Mouse (Mus musculus): Measurements from ENCODE around the gene Ppp1r2. TPM values are rescaled to one million over a fixed set of nuclear protein-coding genes. Genes with fewer than 3 reads are reported as not detected.

The Ppp1r2 gene
- polyA plus RNA-seq, 2 experiments = 40.5 to 77.7 TPM

GRCm38 (mm10) chr16:31266692-31267091 is 8.4 kb downstream of the Ppp1r2 start:
- H3K4me3 ChIP-seq (replicated peaks; ENCODE audit: low read length) = no peak overlapping the region
- peaks cover 32% of the 10 kb centered on the region for H3K36me3 ChIP-seq (ENCODE audit: control insufficient read depth, insufficient read depth, low read length)
- no peaks in the 10 kb centered on the region for H3K9me3 ChIP-seq (ENCODE audit: control insufficient read depth, low read length)
- H3K4me1 ChIP-seq (ENCODE audit: control insufficient read depth, insufficient read depth, low read length) = no peaks in the 10 kb centered on the region
- 97% methylated on average over 2 of the region's 2 CpGs for WGBS
- H3K27me3 ChIP-seq (ENCODE audit: control insufficient read depth, insufficient read depth, low read length) = no peaks in the 10 kb centered on the region
- H3K9ac ChIP-seq (ENCODE audit: low read depth, low read length, severe bottlenecking) = no peak overlapping the region
- ATAC-seq (ENCODE audit: low FRiP score, low read depth) (no peak), DNase-seq (ENCODE audit: low spot score) (no peak)
- no peak for TF ChIP-seq POLR2A (IDR thresholded peaks at IDR 0.05; ENCODE audit: borderline replicate concordance, extremely low read depth, insufficient read depth, insufficient read length)
- H3K27ac ChIP-seq (replicated peaks; ENCODE audit: low read depth, low read length) = no peak overlapping the region
- H3K4me2 ChIP-seq (replicated peaks; ENCODE audit: low read depth, low read length, severe bottlenecking) = no peak overlapping the region

- peaks cover 66% of the 10 kb centered on the region for H3K36me3 ChIP-seq (ENCODE audit: control insufficient read depth, insufficient read depth, low read length)
- DNase-seq (ENCODE audit: low spot score) (no peak), ATAC-seq (ENCODE audit: low FRiP score, low read depth) (no peak)
- H3K9ac ChIP-seq (ENCODE audit: low read depth, low read length, severe bottlenecking) = no peak overlapping the region
- H3K9me3 ChIP-seq (ENCODE audit: control insufficient read depth, low read length) = no peaks in the 10 kb centered on the region
- no peak overlapping the region for H3K27ac ChIP-seq (replicated peaks; ENCODE audit: low read depth, low read length)
- H3K4me1 ChIP-seq (ENCODE audit: control insufficient read depth, insufficient read depth, low read length) = no peaks in the 10 kb centered on the region
- no peak for TF ChIP-seq POLR2A (IDR thresholded peaks at IDR 0.05; ENCODE audit: borderline replicate concordance, extremely low read depth, insufficient read depth, insufficient read length)
- no peaks in the 10 kb centered on the region for H3K27me3 ChIP-seq (ENCODE audit: control insufficient read depth, insufficient read depth, low read length)
- WGBS = 91% methylated on average over 2 of the region's 2 CpGs
- no peak overlapping the region for H3K4me2 ChIP-seq (replicated peaks; ENCODE audit: low read depth, low read length, severe bottlenecking)
- H3K4me3 ChIP-seq (replicated peaks; ENCODE audit: low read length) = no peak overlapping the region
Measured at GRCm38 (mm10) chr16:31256151-31256550, 18.9 kb downstream of the Ppp1r2 start.

- H3K9ac ChIP-seq (ENCODE audit: low read depth, low read length, severe bottlenecking) = no peak overlapping the region
- TF ChIP-seq POLR2A (IDR thresholded peaks at IDR 0.05; ENCODE audit: borderline replicate concordance, extremely low read depth, insufficient read depth, insufficient read length) = no peak
- H3K4me1 ChIP-seq (ENCODE audit: control insufficient read depth, insufficient read depth, low read length) = no peaks in the 10 kb centered on the region
- no peak for ATAC-seq (ENCODE audit: low FRiP score, low read depth)
- H3K36me3 ChIP-seq (ENCODE audit: control insufficient read depth, insufficient read depth, low read length) = peaks cover 62% of the 10 kb centered on the region
- H3K4me2 ChIP-seq (replicated peaks; ENCODE audit: low read depth, low read length, severe bottlenecking) = no peak overlapping the region
- H3K27ac ChIP-seq (replicated peaks; ENCODE audit: low read depth, low read length) = no peak overlapping the region
- no peak overlapping the region for H3K4me3 ChIP-seq (replicated peaks; ENCODE audit: low read length)
- no peak for DNase-seq (ENCODE audit: low spot score)
- H3K9me3 ChIP-seq (ENCODE audit: control insufficient read depth, low read length) = no peaks in the 10 kb centered on the region
- no peaks in the 10 kb centered on the region for H3K27me3 ChIP-seq (ENCODE audit: control insufficient read depth, insufficient read depth, low read length)
- WGBS = 90% methylated on average over 3 of the region's 3 CpGs
Measured at GRCm38 (mm10) chr16:31255685-31256084, 19.4 kb downstream of the Ppp1r2 start.

- Histone ChIP-seq H3K4me2 (replicated peaks; ENCODE audit: low read depth, low read length, severe bottlenecking) (no peak overlapping the region), H3K4me1 (ENCODE audit: control insufficient read depth, insufficient read depth, low read length) (no peaks in the 10 kb centered on the region), H3K27ac (replicated peaks; ENCODE audit: low read depth, low read length) (no peak overlapping the region), H3K27me3 (ENCODE audit: control insufficient read depth, insufficient read depth, low read length) (no peaks in the 10 kb centered on the region), H3K9ac (ENCODE audit: low read depth, low read length, severe bottlenecking) (no peak overlapping the region), H3K36me3 (ENCODE audit: control insufficient read depth, insufficient read depth, low read length) (peaks cover 11% of the 10 kb centered on the region; the same call in 1 of the 2 replicates), H3K9me3 (ENCODE audit: control insufficient read depth, low read length) (no peaks in the 10 kb centered on the region), H3K4me3 (replicated peaks; ENCODE audit: low read length) (no peak overlapping the region)
- no peak for TF ChIP-seq POLR2A (IDR thresholded peaks at IDR 0.05; ENCODE audit: borderline replicate concordance, extremely low read depth, insufficient read depth, insufficient read length)
- ATAC-seq (ENCODE audit: low FRiP score, low read depth) = no peak
- no peak for DNase-seq (ENCODE audit: low spot score)
- 92% methylated on average over 3 of the region's 3 CpGs for WGBS
Measured at GRCm38 (mm10) chr16:31249401-31249800, 25.7 kb downstream of the Ppp1r2 start.

- Histone ChIP-seq H3K4me3 (replicated peaks; ENCODE audit: low read length) (no peak overlapping the region), H3K9me3 (ENCODE audit: control insufficient read depth, low read length) (no peaks in the 10 kb centered on the region), H3K4me2 (replicated peaks; ENCODE audit: low read depth, low read length, severe bottlenecking) (no peak overlapping the region), H3K4me1 (ENCODE audit: control insufficient read depth, insufficient read depth, low read length) (no peaks in the 10 kb centered on the region), H3K36me3 (ENCODE audit: control insufficient read depth, insufficient read depth, low read length) (peaks cover 11% of the 10 kb centered on the region; the same call in 1 of the 2 replicates), H3K27me3 (ENCODE audit: control insufficient read depth, insufficient read depth, low read length) (no peaks in the 10 kb centered on the region), H3K9ac (ENCODE audit: low read depth, low read length, severe bottlenecking) (no peak overlapping the region), H3K27ac (replicated peaks; ENCODE audit: low read depth, low read length) (no peak overlapping the region)
- DNase-seq (ENCODE audit: low spot score) (no peak), ATAC-seq (ENCODE audit: low FRiP score, low read depth) (no peak)
- no peak for TF ChIP-seq POLR2A (IDR thresholded peaks at IDR 0.05; ENCODE audit: borderline replicate concordance, extremely low read depth, insufficient read depth, insufficient read length)
- 92% methylated on average over 13 of the region's 13 CpGs for WGBS
Measured at GRCm38 (mm10) chr16:31248717-31249116, 26.4 kb downstream of the Ppp1r2 start.

- no peak for TF ChIP-seq POLR2A (IDR thresholded peaks at IDR 0.05; ENCODE audit: borderline replicate concordance, extremely low read depth, insufficient read depth, insufficient read length)
- 80% methylated on average over 7 of the region's 7 CpGs for WGBS
- no peak for ATAC-seq (ENCODE audit: low FRiP score, low read depth)
Measured at GRCm38 (mm10) chr16:31247442-31247841, 27.6 kb downstream of the Ppp1r2 start.

More at GRCm38 (mm10) chr16:31247442-31247841, 27.6 kb downstream of the Ppp1r2 start:
- Histone ChIP-seq H3K36me3 (ENCODE audit: control insufficient read depth, insufficient read depth, low read length) (peaks cover 6% of the 10 kb centered on the region; the same call in 1 of the 2 replicates), H3K4me3 (replicated peaks; ENCODE audit: low read length) (no peak overlapping the region), H3K27me3 (ENCODE audit: control insufficient read depth, insufficient read depth, low read length) (no peaks in the 10 kb centered on the region), H3K4me1 (ENCODE audit: control insufficient read depth, insufficient read depth, low read length) (no peaks in the 10 kb centered on the region), H3K9ac (ENCODE audit: low read depth, low read length, severe bottlenecking) (no peak overlapping the region), H3K9me3 (ENCODE audit: control insufficient read depth, low read length) (no peaks in the 10 kb centered on the region), H3K27ac (replicated peaks; ENCODE audit: low read depth, low read length) (no peak overlapping the region), H3K4me2 (replicated peaks; ENCODE audit: low read depth, low read length, severe bottlenecking) (no peak overlapping the region)
- no peak for DNase-seq (ENCODE audit: low spot score)

Data from limb, embryonic 14.5 days (tissue).